Mouse (Mus musculus): ENCODE results near the gene Tas2r118. TPM values are rescaled to one million over a fixed set of nuclear protein-coding genes. Genes with fewer than 3 reads are reported as not detected.

The Tas2r118 gene
- not detected in 4 replicates for total RNA-seq (2023)

GRCm38 (mm10) chr6:23969960-23970359 is at the start of gene Tas2r118:
Tas2r118 (minus strand) TSS chr6:23970060.

Other genes with a start within 250 kb of the Tas2r118 start
- not detected in 4 replicates for gene Cadps2, start 130.6 kb downstream of the Tas2r118 start, total RNA-seq (2023)
- 0.21 to 0.91 TPM (median 0.52 TPM) in 3 of 4 replicates, not detected in the other for gene Slc13a1, start 198.0 kb upstream of the Tas2r118 start, total RNA-seq (2023)